Mouse (Mus musculus) limb, embryonic 15.5 days (tissue): ENCODE data around the gene Slc9a8. TPM values are rescaled to one million over a fixed set of nuclear protein-coding genes. Genes with fewer than 3 reads are reported as not detected.

Experiments used
- ATAC-seq: fragments of 200-750 bp; cut with Nextera tagmentation; 2 replicates; pipeline ENCODE4 v1.8.0; 2017; ENCODE audit warnings: low read depth, moderate TSS enrichment; ENCODE audit not compliant: insufficient number of reproducible peaks, low FRiP score, low TSS enrichment
- H3K27ac ChIP-seq: fragments of 300-500 bp; sonication (generic); 2 replicates; pipeline ENCODE4 v1.5.1; 2015; ENCODE audit warnings: moderate library complexity, mild to moderate bottlenecking, inconsistent platforms
- H3K27me3 ChIP-seq: fragments of 300-500 bp; sonication (generic); 2 replicates; pipeline ENCODE4 v1.6.1; 2015; ENCODE audit warnings: inconsistent platforms
- H3K36me3 ChIP-seq: fragments of 300-500 bp; sonication (generic); 2 replicates; pipeline ENCODE4 v1.6.1; 2015; ENCODE audit warnings: inconsistent platforms
- H3K4me1 ChIP-seq: fragments of 300-500 bp; sonication (generic); 2 replicates; pipeline ENCODE4 v1.6.1; 2015; ENCODE audit warnings: inconsistent platforms
- H3K4me2 ChIP-seq: fragments of 300-500 bp; sonication (generic); 2 replicates; pipeline ENCODE4 v1.6.1; 2015; ENCODE audit warnings: mild to moderate bottlenecking, inconsistent platforms
- H3K4me3 ChIP-seq: fragments of 300-500 bp; sonication (generic); 2 replicates; pipeline ENCODE4 v1.5.1; 2015; ENCODE audit warnings: mild to moderate bottlenecking, inconsistent platforms
- H3K9ac ChIP-seq: fragments of 300-500 bp; sonication (generic); 2 replicates; pipeline ENCODE4 v1.6.1; 2015; ENCODE audit warnings: inconsistent platforms
- H3K9me3 ChIP-seq: fragments of 300-500 bp; sonication (generic); 2 replicates; pipeline ENCODE4 v1.6.1; 2016; ENCODE audit warnings: inconsistent platforms
- WGBS: fragments of 180-500 bp; shearing (Covaris S2); methylation state at CpG from one replicate; pipeline ENCODE4 v1.1.7; 2015; 5-methylcytosine and 5-hydroxymethylcytosine counted together
- polyA plus RNA-seq: library from polyadenylated mRNA; unstranded; fragments of >200 nt; fragmentation: Nextera tagmentation; extraction: Ambion mirVana; gene quantifications from 2 replicates; pipeline ENCODE4 v1.2.1, GENCODE M21; 2015

The Slc9a8 gene
- 14.7 and 16.6 TPM in 2 replicates for polyA plus RNA-seq

- ATAC-seq, result peak; percentile 91
- peaks cover 27% of the 10 kb centered on the region for H3K36me3 ChIP-seq
Observed at GRCm38 (mm10) chr2:167421330-167422149, at the start of gene Slc9a8. Gene Slc9a8, plus strand, starts transcription at chr2:167421712.

DNA sequence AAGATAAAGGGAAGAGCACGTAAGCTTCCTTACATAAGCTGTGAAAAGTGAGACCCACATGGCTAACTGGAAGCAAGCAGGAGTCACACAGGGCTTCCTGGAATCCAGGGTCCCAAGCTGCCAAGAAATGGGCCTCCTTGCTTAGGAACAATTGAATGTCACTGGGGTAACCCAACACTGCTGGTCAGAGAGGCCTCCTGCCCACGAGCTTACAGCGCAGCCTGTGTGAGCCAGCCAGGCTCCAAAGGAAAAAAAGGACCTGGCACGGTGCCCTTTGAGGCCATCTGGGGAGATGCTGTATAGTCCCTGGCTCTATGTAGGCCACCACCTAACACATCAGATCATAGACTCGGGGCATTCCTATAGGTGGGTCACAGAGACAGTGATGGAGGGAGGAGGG, 48.2 kb upstream of the Slc9a8 start:
- Histone ChIP-seq H3K4me3 (no peak overlapping the region), H3K27ac (no peak overlapping the region), H3K27me3 (no peaks in the 10 kb centered on the region), H3K4me2 (no peak overlapping the region), H3K4me1 (peaks cover 7% of the 10 kb centered on the region), H3K9me3 (no peaks in the 10 kb centered on the region), H3K36me3 (no peaks in the 10 kb centered on the region), H3K9ac (no peak overlapping the region)
- 62% methylated on average over 5 of the region's 5 CpGs for WGBS
- peak; percentile 67 for ATAC-seq

More at GRCm38 (mm10) chr2:167421330-167422149, at the start of gene Slc9a8:
- Histone ChIP-seq H3K27ac (peak within 1 kb of the TSS; percentile 98), H3K9ac (peak within 1 kb of the TSS; percentile 88), H3K27me3 (no peaks in the 10 kb centered on the region), H3K4me1 (peaks cover 19% of the 10 kb centered on the region), H3K9me3 (no peaks in the 10 kb centered on the region), H3K4me2 (peak within 1 kb of the TSS; percentile 78), H3K4me3 (peak within 1 kb of the TSS; percentile 70)
- under 1% methylated on average over 63 of the region's 66 CpGs for WGBS

DNA sequence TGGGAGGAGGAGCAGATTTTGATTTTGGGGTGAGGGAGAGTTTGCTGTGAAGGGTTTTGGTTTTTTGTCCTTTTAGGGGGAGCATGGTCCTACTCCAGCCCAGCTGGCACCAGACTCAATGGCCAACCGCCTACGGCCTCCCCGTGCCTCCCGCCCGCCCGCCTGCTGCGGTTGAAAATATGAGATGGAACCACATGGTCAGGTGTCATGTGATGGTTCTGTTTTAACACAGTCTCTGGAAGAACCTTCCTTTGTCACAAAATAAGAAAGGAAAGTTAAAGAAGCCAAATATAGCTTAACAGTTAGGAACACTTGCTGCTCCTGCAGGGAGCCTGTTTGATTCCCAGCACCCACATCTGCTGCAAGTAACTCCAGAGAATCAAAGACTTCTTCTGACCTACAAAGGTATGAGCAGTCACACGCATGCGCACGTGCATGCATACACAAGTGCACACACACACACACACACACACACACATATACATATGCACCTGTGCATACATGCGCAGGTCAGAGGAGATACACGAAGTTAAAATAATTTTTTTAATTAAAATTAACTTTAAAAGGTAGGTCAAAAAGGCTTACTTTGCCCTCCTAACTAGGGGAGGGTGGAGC, 47.2 kb upstream of the Slc9a8 start:
- Histone ChIP-seq H3K4me1 (peaks cover 7% of the 10 kb centered on the region), H3K4me3 (no peak overlapping the region), H3K27ac (no peak overlapping the region), H3K9ac (no peak overlapping the region), H3K36me3 (no peaks in the 10 kb centered on the region), H3K27me3 (no peaks in the 10 kb centered on the region), H3K4me2 (no peak overlapping the region), H3K9me3 (no peaks in the 10 kb centered on the region)
- WGBS, result 90% methylated on average over 12 of the region's 12 CpGs
- ATAC-seq, result no peak

DNA sequence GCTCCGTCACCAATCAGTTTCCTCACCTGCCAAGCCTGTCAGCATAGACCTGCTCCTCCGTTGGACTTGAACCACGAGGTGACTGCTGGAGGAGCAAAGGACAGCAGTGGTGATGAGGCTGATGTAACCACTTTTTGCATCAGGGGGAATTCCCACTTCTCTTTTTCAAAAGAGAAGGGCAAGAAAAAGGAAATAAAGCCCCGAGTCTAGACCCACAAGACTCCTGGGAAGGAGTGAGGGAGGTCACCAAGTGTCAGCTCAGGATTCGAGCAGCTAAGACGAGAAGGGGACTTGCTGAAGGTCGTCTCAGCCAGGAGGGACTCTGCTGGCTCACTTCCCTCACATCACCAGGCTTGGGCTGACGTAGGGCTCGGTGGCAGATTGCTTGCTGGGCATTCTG, 46.4 kb upstream of the Slc9a8 start:
- WGBS, result 78% methylated on average over 9 of the region's 9 CpGs
- H3K36me3 ChIP-seq, result no peaks in the 10 kb centered on the region
- no peak overlapping the region for H3K4me3 ChIP-seq
- no peak for ATAC-seq
- no peak overlapping the region for H3K9ac ChIP-seq
- no peaks in the 10 kb centered on the region for H3K9me3 ChIP-seq
- peaks cover 7% of the 10 kb centered on the region for H3K4me1 ChIP-seq
- H3K27ac ChIP-seq, result no peak overlapping the region
- H3K4me2 ChIP-seq, result no peak overlapping the region
- H3K27me3 ChIP-seq, result no peaks in the 10 kb centered on the region

DNA sequence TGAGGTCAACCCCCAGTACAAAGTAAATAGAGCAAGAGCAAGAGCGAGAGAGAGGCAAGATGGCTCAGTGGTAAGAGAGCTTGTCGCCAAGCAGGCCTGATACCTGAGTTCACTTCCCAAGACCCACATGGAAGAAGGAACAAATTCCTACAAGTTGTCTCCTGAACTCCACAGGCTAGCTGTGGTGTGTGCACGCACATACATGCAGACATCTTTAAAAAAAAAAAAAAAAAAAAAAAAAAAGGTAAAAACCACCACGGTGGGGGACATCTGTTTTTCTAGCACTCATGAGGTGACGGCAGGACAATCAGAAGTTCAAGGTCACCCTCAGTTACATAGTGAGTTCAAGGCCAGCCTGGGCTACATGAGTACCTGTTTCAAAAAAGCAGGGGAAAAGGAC, 45.8 kb upstream of the Slc9a8 start:
- Histone ChIP-seq H3K4me3 (no peak overlapping the region), H3K9me3 (no peaks in the 10 kb centered on the region), H3K9ac (no peak overlapping the region), H3K4me2 (no peak overlapping the region), H3K4me1 (peaks cover 7% of the 10 kb centered on the region), H3K27me3 (no peaks in the 10 kb centered on the region), H3K27ac (no peak overlapping the region), H3K36me3 (no peaks in the 10 kb centered on the region)
- no peak for ATAC-seq
- WGBS, result 84% methylated on average over 5 of the region's 5 CpGs

DNA sequence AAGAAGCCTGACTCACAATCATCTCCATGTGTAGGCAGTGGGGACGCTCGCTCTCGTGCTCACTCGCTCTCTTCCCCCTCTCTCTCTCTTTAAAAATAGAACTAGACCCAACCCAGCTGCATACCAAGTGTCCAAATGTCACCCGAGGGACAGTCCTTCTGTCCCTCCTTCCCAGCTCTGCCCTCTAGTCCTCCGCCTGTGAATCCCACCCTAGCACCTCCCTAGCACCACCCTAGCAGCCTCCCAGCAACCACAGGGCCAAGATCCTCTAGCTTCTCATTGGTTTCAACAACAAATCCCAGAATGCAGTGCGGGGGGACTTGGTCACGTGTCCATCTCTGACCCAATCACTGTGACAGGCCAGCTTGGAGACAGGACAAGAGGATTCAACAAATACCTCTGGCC, 45.4 kb upstream of the Slc9a8 start:
- Histone ChIP-seq H3K36me3 (no peaks in the 10 kb centered on the region), H3K4me3 (no peak overlapping the region), H3K27ac (no peak overlapping the region), H3K9ac (no peak overlapping the region), H3K9me3 (no peaks in the 10 kb centered on the region), H3K4me2 (no peak overlapping the region), H3K27me3 (no peaks in the 10 kb centered on the region), H3K4me1 (peaks cover 7% of the 10 kb centered on the region)
- 76% methylated on average over 8 of the region's 8 CpGs for WGBS
- no peak; the same call in 1 of the 2 replicates for ATAC-seq

- H3K4me3 ChIP-seq, result no peak overlapping the region
- H3K9me3 ChIP-seq, result no peaks in the 10 kb centered on the region
- no peaks in the 10 kb centered on the region for H3K36me3 ChIP-seq
- H3K4me2 ChIP-seq, result no peak overlapping the region
- H3K27ac ChIP-seq, result no peak overlapping the region
- H3K4me1 ChIP-seq, result peaks cover 7% of the 10 kb centered on the region
- H3K9ac ChIP-seq, result no peak overlapping the region
- H3K27me3 ChIP-seq, result no peaks in the 10 kb centered on the region
- WGBS, result 21% methylated on average over 3 of the region's 3 CpGs
- no peak for ATAC-seq
Observed at GRCm38 (mm10) chr2:167377697-167378096, 43.8 kb upstream of the Slc9a8 start.

DNA sequence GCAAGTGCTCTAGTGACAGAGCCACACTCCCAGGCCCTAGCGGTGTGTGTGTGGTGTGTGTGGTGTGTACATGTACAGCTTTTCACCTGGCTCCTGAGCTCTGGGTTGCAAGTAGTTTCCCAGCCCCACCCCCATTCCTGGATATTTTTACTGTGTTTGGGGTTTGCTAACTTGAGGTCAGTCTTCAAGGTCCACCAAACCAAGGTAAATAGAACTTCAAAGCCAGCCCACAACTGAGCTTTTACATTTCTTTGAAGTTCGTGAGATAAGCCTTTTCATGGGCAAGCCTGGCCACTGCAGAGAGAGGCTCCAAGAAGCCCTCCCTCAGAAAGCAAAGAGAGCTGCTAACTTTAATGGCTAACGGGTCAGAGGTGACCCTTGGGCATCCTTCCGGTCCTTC, 42.5 kb upstream of the Slc9a8 start:
- no peak overlapping the region for H3K4me2 ChIP-seq
- H3K9me3 ChIP-seq, result no peaks in the 10 kb centered on the region
- ATAC-seq, result no peak
- no peak overlapping the region for H3K4me3 ChIP-seq
- H3K9ac ChIP-seq, result no peak overlapping the region
- no peaks in the 10 kb centered on the region for H3K36me3 ChIP-seq
- WGBS, result 30% methylated on average over 4 of the region's 4 CpGs
- no peak overlapping the region for H3K27ac ChIP-seq
- H3K4me1 ChIP-seq, result 0 out of 2 replicates have a peak, but pooled peaks cover 5% of the 10 kb centered on the region
- H3K27me3 ChIP-seq, result no peaks in the 10 kb centered on the region

DNA sequence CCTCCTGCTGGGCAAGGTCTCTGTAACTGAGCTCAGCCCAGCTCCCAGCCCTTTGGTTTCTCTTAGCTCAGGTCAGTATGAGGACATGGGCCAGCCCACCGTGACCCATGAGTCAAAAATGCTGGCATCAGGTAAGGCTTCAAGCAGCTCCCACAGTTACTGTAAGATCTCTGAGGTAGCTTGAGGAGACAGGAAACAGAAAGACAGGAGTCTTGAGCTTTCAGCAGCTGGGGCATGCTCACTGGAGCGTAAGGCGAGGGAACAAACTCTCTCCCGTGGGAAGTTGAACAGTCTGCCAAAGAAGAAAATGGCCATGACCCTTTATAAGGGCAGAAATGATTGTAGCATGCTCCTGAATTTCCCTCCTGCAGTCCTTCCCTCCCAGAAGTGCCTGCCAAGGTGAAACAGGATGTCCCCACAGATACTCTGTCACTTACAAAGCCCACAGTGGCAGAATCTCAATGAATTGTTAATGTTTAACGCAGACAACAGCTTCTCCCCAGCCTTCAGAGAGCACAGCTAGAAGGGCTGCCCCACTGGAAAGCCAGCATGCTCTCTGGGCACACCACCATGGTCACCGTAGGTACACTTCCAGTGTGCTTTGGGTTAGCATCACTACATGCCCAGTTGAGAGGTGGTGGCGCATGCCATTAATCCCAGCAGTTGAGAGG, 40.8 kb upstream of the Slc9a8 start:
- Histone ChIP-seq H3K4me2 (no peak overlapping the region), H3K9ac (no peak overlapping the region), H3K36me3 (no peaks in the 10 kb centered on the region), H3K9me3 (no peaks in the 10 kb centered on the region), H3K4me1 (0 out of 2 replicates have a peak, but pooled peaks cover 5% of the 10 kb centered on the region), H3K27me3 (no peaks in the 10 kb centered on the region), H3K27ac (no peak overlapping the region), H3K4me3 (no peak overlapping the region)
- WGBS, result 60% methylated on average over 7 of the region's 7 CpGs
- no peak for ATAC-seq

GRCm38 (mm10) chr2:167381596-167381995, 39.9 kb upstream of the Slc9a8 start:
- Histone ChIP-seq H3K9ac (no peak overlapping the region), H3K36me3 (no peaks in the 10 kb centered on the region), H3K4me3 (no peak overlapping the region), H3K4me1 (0 out of 2 replicates have a peak, but pooled peaks cover 5% of the 10 kb centered on the region), H3K4me2 (no peak overlapping the region), H3K27me3 (no peaks in the 10 kb centered on the region), H3K9me3 (no peaks in the 10 kb centered on the region), H3K27ac (no peak overlapping the region)
- 79% methylated on average over 7 of the region's 7 CpGs for WGBS
- no peak for ATAC-seq

- Histone ChIP-seq H3K4me2 (no peak overlapping the region), H3K9me3 (no peaks in the 10 kb centered on the region), H3K27me3 (no peaks in the 10 kb centered on the region), H3K4me3 (no peak overlapping the region), H3K4me1 (0 out of 2 replicates have a peak, but pooled peaks cover 5% of the 10 kb centered on the region), H3K9ac (no peak overlapping the region), H3K27ac (no peak overlapping the region), H3K36me3 (no peaks in the 10 kb centered on the region)
- WGBS, result 89% methylated on average over 7 of the region's 7 CpGs
- no peak for ATAC-seq
Observed at GRCm38 (mm10) chr2:167382389-167382788, 39.1 kb upstream of the Slc9a8 start.

DNA sequence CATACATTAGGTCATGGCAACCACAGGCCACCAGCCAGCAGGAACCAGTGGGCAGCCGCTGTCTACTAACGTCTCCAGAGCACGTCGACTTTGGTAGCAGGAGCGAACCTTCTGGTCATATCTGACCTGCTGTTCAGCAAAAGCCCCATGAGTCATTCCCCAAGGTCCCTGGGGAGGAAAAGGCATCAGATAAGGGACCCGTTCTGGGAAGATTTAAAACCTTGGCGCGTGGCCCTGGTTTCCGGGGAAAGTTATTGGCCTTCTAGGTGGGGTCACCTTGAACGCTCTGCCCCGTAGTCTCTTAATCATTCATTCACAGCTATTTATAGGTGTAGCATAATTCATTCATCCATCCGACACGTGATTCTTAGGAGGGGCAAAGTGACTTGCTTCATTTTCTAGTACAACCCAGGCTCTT, 37.8 kb upstream of the Slc9a8 start:
- no peak overlapping the region for H3K27ac ChIP-seq
- H3K27me3 ChIP-seq, result no peaks in the 10 kb centered on the region
- ATAC-seq, result no peak
- no peaks in the 10 kb centered on the region for H3K9me3 ChIP-seq
- H3K4me2 ChIP-seq, result no peak overlapping the region
- no peak overlapping the region for H3K9ac ChIP-seq
- H3K36me3 ChIP-seq, result no peaks in the 10 kb centered on the region
- 0 out of 2 replicates have a peak, but pooled peaks cover 5% of the 10 kb centered on the region for H3K4me1 ChIP-seq
- 78% methylated on average over 13 of the region's 13 CpGs for WGBS
- H3K4me3 ChIP-seq, result no peak overlapping the region
